Mouse (Mus musculus) neural tube, embryonic 11.5 days (tissue): ENCODE data around the gene Calhm1. TPM values are rescaled to one million over a fixed set of nuclear protein-coding genes. Genes with fewer than 3 reads are reported as not detected.
A peak's percentile ranks its signal among the peaks of the same experiment; 100 is the strongest.
"Not testable (repeated sequence)": the region's sequence is repeated elsewhere in the genome, so short reads cannot be mapped to it uniquely, and the experiment has no call there.

Experiments
- ATAC-seq: fragments of 200-750 bp; cut with Nextera tagmentation; 2 replicates; pipeline ENCODE4 v1.8.0; 2017; ENCODE audit warnings: moderate number of reproducible peaks, mild to moderate bottlenecking, moderate TSS enrichment, moderate library complexity; ENCODE audit not compliant: insufficient read depth, low FRiP score, low TSS enrichment
- DNase-seq: peaks from one replicate; pipeline ENCODE4 v3.0.0-alpha.2; 2015; ENCODE audit warnings: low spot score
- H3K27ac ChIP-seq: fragments of 300-500 bp; sonication (generic); 2 replicates; pipeline ENCODE4 v1.5.1; 2014; ENCODE audit warnings: low read depth, mild to moderate bottlenecking, low read length
- H3K27me3 ChIP-seq: fragments of 300-500 bp; sonication (generic); 2 replicates; pipeline ENCODE4 v1.6.1; 2014; ENCODE audit warnings: mild to moderate bottlenecking, low read length, mixed read lengths; ENCODE audit not compliant: control insufficient read depth, insufficient read depth
- H3K36me3 ChIP-seq: fragments of 300-500 bp; sonication (generic); 2 replicates; pipeline ENCODE4 v1.6.1; 2014; ENCODE audit warnings: mild to moderate bottlenecking, low read length, moderate library complexity, mixed read lengths; ENCODE audit not compliant: control insufficient read depth, insufficient read depth
- H3K4me1 ChIP-seq: fragments of 300-500 bp; sonication (generic); 2 replicates; pipeline ENCODE4 v1.6.1; 2014; ENCODE audit warnings: low read length, mixed read lengths; ENCODE audit not compliant: control insufficient read depth, insufficient read depth
- H3K4me2 ChIP-seq: fragments of 300-500 bp; sonication (generic); 2 replicates; pipeline ENCODE4 v1.6.1; 2014; ENCODE audit warnings: low read depth, mild to moderate bottlenecking, moderate library complexity
- H3K4me3 ChIP-seq: fragments of 300-500 bp; sonication (generic); 2 replicates; pipeline ENCODE4 v1.5.1; 2014; ENCODE audit warnings: low read depth, low read length
- H3K9ac ChIP-seq: fragments of 300-500 bp; sonication (generic); 2 replicates; pipeline ENCODE4 v1.6.1; 2014; ENCODE audit warnings: mild to moderate bottlenecking, low read length
- H3K9me3 ChIP-seq: fragments of 300-500 bp; sonication (generic); 2 replicates; pipeline ENCODE4 v1.6.1; 2016; ENCODE audit warnings: low read length; ENCODE audit not compliant: control insufficient read depth
- WGBS: fragments of 180-500 bp; shearing (Covaris S2); extraction: QIAGEN DNeasy Blood & Tissue Kit; methylation state at CpG from one replicate; pipeline ENCODE4 v1.1.7; 2014; 5-methylcytosine and 5-hydroxymethylcytosine counted together
- polyA plus RNA-seq: library from polyadenylated mRNA; unstranded; fragments of >200 nt; fragmentation: Nextera tagmentation; extraction: Ambion mirVana; gene quantifications from 2 replicates; pipeline ENCODE4 v1.2.1, GENCODE M21; 2014

The Calhm1 gene
- polyA plus RNA-seq, 1 experiment from 2014 or later, result not detected

- no peaks in the 10 kb centered on the region for H3K9me3 ChIP-seq
- H3K4me2 ChIP-seq, result no peak overlapping the region
- no peaks in the 10 kb centered on the region for H3K36me3 ChIP-seq
- no peaks in the 10 kb centered on the region for H3K4me1 ChIP-seq
- peaks cover 8% of the 10 kb centered on the region; the same call in 1 of the 2 replicates for H3K27me3 ChIP-seq
- H3K9ac ChIP-seq, result no peak overlapping the region
- H3K4me3 ChIP-seq, result no peak overlapping the region
- no peak for DNase-seq
- ATAC-seq, result no peak
- 79% methylated on average over 5 of the region's 5 CpGs for WGBS
- H3K27ac ChIP-seq, result no peak overlapping the region
Measured at GRCm38 (mm10) chr19:47148267-47148847, 4.3 kb upstream of the Calhm1 start.

GRCm38 (mm10) chr19:47142438-47142837 is 1.6 kb downstream of the Calhm1 start:
- Histone ChIP-seq H3K4me2 (no peak overlapping the region), H3K9me3 (no peaks in the 10 kb centered on the region), H3K9ac (no peak overlapping the region), H3K36me3 (no peaks in the 10 kb centered on the region), H3K27me3 (no peaks in the 10 kb centered on the region), H3K27ac (no peak overlapping the region), H3K4me3 (no peak overlapping the region), H3K4me1 (peaks cover 4% of the 10 kb centered on the region; the same call in 1 of the 2 replicates)
- DNase-seq (no peak), ATAC-seq (no peak)
- 81% methylated on average over 6 of the region's 6 CpGs for WGBS

GRCm38 (mm10) chr19:47139611-47140010 is 4.4 kb downstream of the Calhm1 start:
- H3K27me3 ChIP-seq, H3K36me3 ChIP-seq, H3K4me2 ChIP-seq, DNase-seq, H3K4me1 ChIP-seq, H3K27ac ChIP-seq, ATAC-seq, H3K9ac ChIP-seq, H3K4me3 ChIP-seq, H3K9me3 ChIP-seq: not testable (repeated sequence)
- 35% methylated on average over 7 of the region's 7 CpGs for WGBS

GRCm38 (mm10) chr19:47137771-47138421 is 6.2 kb downstream of the Calhm1 start, which contains the start of gene Calhm2:
TSS of gene Calhm2 (minus strand) at chr19:47138294.
- peaks cover 8% of the 10 kb centered on the region; the same call in 1 of the 2 replicates for H3K4me1 ChIP-seq
- H3K27me3 ChIP-seq, result no peaks in the 10 kb centered on the region
- H3K9ac ChIP-seq, result peak within 1 kb of the TSS; percentile 48
- H3K36me3 ChIP-seq, result no peaks in the 10 kb centered on the region
- WGBS, result 9% methylated on average over 28 of the region's 28 CpGs
- H3K9me3 ChIP-seq, result no peaks in the 10 kb centered on the region
- H3K27ac ChIP-seq, result no peak within 1 kb of the TSS
- DNase-seq (peak; percentile 29), ATAC-seq (no peak)
- H3K4me2 ChIP-seq, result peak within 1 kb of the TSS; percentile 41
- H3K4me3 ChIP-seq, result peak within 1 kb of the TSS; percentile 1

GRCm38 (mm10) chr19:47137051-47137581 is 6.9 kb downstream of the Calhm1 start:
- peak overlapping the region; percentile 48 for H3K9ac ChIP-seq
- ATAC-seq, result no peak
- 71% methylated on average over 6 of the region's 6 CpGs for WGBS
- H3K9me3 ChIP-seq, result no peaks in the 10 kb centered on the region
- H3K4me3 ChIP-seq, result no peak overlapping the region
- no peaks in the 10 kb centered on the region for H3K36me3 ChIP-seq
- no peak for DNase-seq
- peak overlapping the region; percentile 41 for H3K4me2 ChIP-seq
- H3K4me1 ChIP-seq, result peaks cover 8% of the 10 kb centered on the region; the same call in 1 of the 2 replicates
- no peaks in the 10 kb centered on the region for H3K27me3 ChIP-seq
- no peak overlapping the region for H3K27ac ChIP-seq

GRCm38 (mm10) chr19:47136170-47136569 is 7.9 kb downstream of the Calhm1 start:
- Histone ChIP-seq H3K27me3 (no peaks in the 10 kb centered on the region), H3K9ac (no peak overlapping the region), H3K4me2 (no peak overlapping the region), H3K4me3 (no peak overlapping the region), H3K4me1 (peaks cover 8% of the 10 kb centered on the region; the same call in 1 of the 2 replicates), H3K27ac (no peak overlapping the region), H3K36me3 (0 out of 2 replicates have a peak, but pooled peaks cover 3% of the 10 kb centered on the region), H3K9me3 (no peaks in the 10 kb centered on the region)
- 87% methylated on average over 5 of the region's 5 CpGs for WGBS
- no peak for DNase-seq
- no peak for ATAC-seq

GRCm38 (mm10) chr19:47135568-47135967 is 8.5 kb downstream of the Calhm1 start:
- Histone ChIP-seq H3K4me1 (peaks cover 8% of the 10 kb centered on the region; the same call in 1 of the 2 replicates), H3K9ac (no peak overlapping the region), H3K4me2 (no peak overlapping the region), H3K27ac (no peak overlapping the region), H3K9me3 (no peaks in the 10 kb centered on the region), H3K27me3 (no peaks in the 10 kb centered on the region), H3K36me3 (0 out of 2 replicates have a peak, but pooled peaks cover 3% of the 10 kb centered on the region), H3K4me3 (no peak overlapping the region)
- ATAC-seq (no peak), DNase-seq (no peak)
- 93% methylated on average over 17 of the region's 17 CpGs for WGBS

- H3K4me1 ChIP-seq, result peaks cover 8% of the 10 kb centered on the region; the same call in 1 of the 2 replicates
- no peaks in the 10 kb centered on the region for H3K27me3 ChIP-seq
- H3K4me2 ChIP-seq, result no peak overlapping the region
- H3K27ac ChIP-seq, result no peak overlapping the region
- peaks cover 19% of the 10 kb centered on the region for H3K36me3 ChIP-seq
- H3K9ac ChIP-seq, result no peak overlapping the region
- ATAC-seq (no peak), DNase-seq (no peak)
- H3K9me3 ChIP-seq, result no peaks in the 10 kb centered on the region
- WGBS, result 91% methylated on average over 7 of the region's 7 CpGs
- H3K4me3 ChIP-seq, result no peak overlapping the region
Measured at GRCm38 (mm10) chr19:47133161-47133560, 10.9 kb downstream of the Calhm1 start.
